Mouse (Mus musculus): ENCODE results near the gene Cbx5.

The Cbx5 gene

GRCm38 (mm10) chr15:103173251-103173650 lies 66.4 kb downstream of the Cbx5 start:
- in situ Hi-C loops (cut with MboI), result loop anchor here (10.0 kb wide), 1 partner anchor 188 kb away; no protein-coding TSS in a partner anchor

GRCm38 (mm10) chr15:103172537-103172936 lies 67.1 kb downstream of the Cbx5 start:
- in situ Hi-C loops (cut with MboI), result loop anchor here (10.0 kb wide), 1 partner anchor 188 kb away; no protein-coding TSS in a partner anchor

- in situ Hi-C loops (cut with MboI), result loop anchor here (10.0 kb wide), 1 partner anchor 186 kb away; no protein-coding TSS in a partner anchor
Measured at GRCm38 (mm10) chr15:103171276-103171675, 68.3 kb downstream of the Cbx5 start.

GRCm38 (mm10) chr15:103170316-103170679 lies 69.3 kb downstream of the Cbx5 start:
- in situ Hi-C loops (cut with MboI), result loop anchor here (10.0 kb wide), 1 partner anchor 185 kb away; no protein-coding TSS in a partner anchor

- in situ Hi-C loops (cut with MboI), result loop anchor here (10.0 kb wide), 1 partner anchor 185 kb away; no protein-coding TSS in a partner anchor
Measured at GRCm38 (mm10) chr15:103169612-103170315, 69.9 kb downstream of the Cbx5 start.

- in situ Hi-C loops (cut with MboI), result no loop called here
Measured at GRCm38 (mm10) chr15:103168801-103169611, 70.6 kb downstream of the Cbx5 start.

- in situ Hi-C loops (cut with MboI), result no loop called here
Measured at GRCm38 (mm10) chr15:103167786-103168185, 71.8 kb downstream of the Cbx5 start.

GRCm38 (mm10) chr15:103167042-103167615 lies 72.5 kb downstream of the Cbx5 start, which contains the start of gene Smug1:
Gene Smug1, minus strand, starts transcription at chr15:103167092.
- in situ Hi-C loops (cut with MboI), result no loop called here

GRCm38 (mm10) chr15:103165924-103166323 lies 73.7 kb downstream of the Cbx5 start:
- in situ Hi-C loops (cut with MboI), result no loop called here

- in situ Hi-C loops (cut with MboI), result no loop called here
Measured at GRCm38 (mm10) chr15:103165379-103165778, 74.2 kb downstream of the Cbx5 start.

- in situ Hi-C loops (cut with MboI), result no loop called here
Measured at GRCm38 (mm10) chr15:103163182-103163919, 76.3 kb downstream of the Cbx5 start.

GRCm38 (mm10) chr15:103157585-103157984 lies 82.0 kb downstream of the Cbx5 start:
- in situ Hi-C loops (cut with MboI), result no loop called here

GRCm38 (mm10) chr15:103156890-103157289 lies 82.7 kb downstream of the Cbx5 start:
- in situ Hi-C loops (cut with MboI), result no loop called here

GRCm38 (mm10) chr15:103155366-103156321 lies 84.0 kb downstream of the Cbx5 start:
- in situ Hi-C loops (cut with MboI), result no loop called here

GRCm38 (mm10) chr15:103152890-103153610 lies 86.6 kb downstream of the Cbx5 start:
- in situ Hi-C loops (cut with MboI), result no loop called here

- in situ Hi-C loops (cut with MboI), result no loop called here
Measured at GRCm38 (mm10) chr15:103152371-103152770, 87.2 kb downstream of the Cbx5 start.

- in situ Hi-C loops (cut with MboI), result no loop called here
Measured at GRCm38 (mm10) chr15:103147779-103148178, 91.8 kb downstream of the Cbx5 start.

GRCm38 (mm10) chr15:103147422-103147690 lies 92.3 kb downstream of the Cbx5 start:
- in situ Hi-C loops (cut with MboI), result no loop called here

GRCm38 (mm10) chr15:103146627-103147421 lies 92.8 kb downstream of the Cbx5 start:
- in situ Hi-C loops (cut with MboI), result no loop called here

All from mature B cell (primary cell).